ENCODE assay signal across 20 mouse cellular contexts in the genomic region with DNA sequence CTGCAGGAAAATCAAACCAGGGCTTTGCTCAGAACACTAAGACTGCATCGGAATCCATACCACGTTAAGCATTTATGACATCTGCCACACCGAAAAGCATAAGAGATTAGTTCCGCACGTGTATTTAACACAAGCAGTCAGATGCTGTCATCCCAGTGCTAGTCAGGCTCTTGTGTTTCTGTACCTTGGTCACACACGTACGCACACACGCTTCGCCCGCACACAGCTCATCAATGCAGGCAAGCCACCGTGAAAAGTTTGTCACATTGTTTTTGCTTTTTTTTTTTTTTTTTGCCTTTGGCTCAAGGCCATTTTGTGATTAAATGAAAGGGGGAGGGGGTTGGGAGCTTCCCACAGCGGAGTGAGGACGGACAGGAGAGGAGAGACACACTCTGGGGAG.
A peak's percentile ranks its signal among the peaks of the same experiment; 100 is the strongest.
DNase-seq lines count a peak whose midpoint lies in the region; ATAC-seq lines count a peak whose summit lies in the region.
"Had no signal": no experiment of that assay in that cellular context is flagged by ENCODE, and none has a peak within 500 bp of the region (broad histone marks: within the 10 kb centered on the region; RNA-seq: fewer than 3 reads in every experiment).

No protein-coding gene starts in this region.

- H3K4me3 ChIP-seq in hindbrain, embryonic 10.5 days, result no peak overlapping the region
- no peak overlapping the region for H3K4me3 ChIP-seq in hindbrain, embryonic 14.5 days (replicated peaks; ENCODE audit: low read length)
- no peak overlapping the region for H3K4me3 ChIP-seq in midbrain, embryonic 16.5 days (ENCODE audit: low read depth, low read length)
- H3K4me3 ChIP-seq in midbrain, embryonic 13.5 days (replicated peaks), result no peak overlapping the region
- no peak overlapping the region for H3K4me3 ChIP-seq in embryonic facial prominence, embryonic 10.5 days
- no peak overlapping the region for H3K4me3 ChIP-seq in hindbrain, embryonic 12.5 days
- no peak overlapping the region for H3K4me3 ChIP-seq in heart, embryonic 12.5 days
- H3K4me3 ChIP-seq: embryonic facial prominence, embryonic 13.5 days; heart, embryonic 10.5 days; heart, embryonic 15.5 days had no signal

- DNase-seq in hindbrain, embryonic 10.5 days (ENCODE audit: low spot score), result no peak
- no peak for DNase-seq in hindbrain, embryonic 14.5 days (ENCODE audit: low spot score)
- no peak for DNase-seq in embryonic facial prominence, embryonic 10.5 days (ENCODE audit: low spot score)
- no peak for DNase-seq in heart, adult 18-20 months
- DNase-seq: adrenal gland, postnatal 10 days; cerebellum, adult 11-12 months; cerebellum, adult 9-10 months; cerebellum, postnatal 25 days; gastrocnemius, postnatal 36 days; heart, adult 11 months; heart, postnatal 14 days had no signal

- no peak overlapping the region for H3K9ac ChIP-seq in hindbrain, embryonic 14.5 days
- H3K9ac ChIP-seq in midbrain, embryonic 16.5 days (ENCODE audit: low read depth, low read length), result no peak overlapping the region
- no peak overlapping the region for H3K9ac ChIP-seq in midbrain, embryonic 13.5 days (replicated peaks)
- no peak overlapping the region for H3K9ac ChIP-seq in hindbrain, embryonic 12.5 days
- H3K9ac ChIP-seq in heart, embryonic 12.5 days, result no peak overlapping the region
- H3K9ac ChIP-seq: embryonic facial prominence, embryonic 13.5 days; heart, embryonic 15.5 days had no signal

- 63% methylated on average over 13 of the region's 13 CpGs for WGBS in hindbrain, embryonic 10.5 days
- WGBS in hindbrain, embryonic 14.5 days, result 28% methylated on average over 13 of the region's 13 CpGs
- 36% methylated on average over 13 of the region's 13 CpGs for WGBS in midbrain, embryonic 16.5 days
- 32% methylated on average over 13 of the region's 13 CpGs for WGBS in midbrain, embryonic 13.5 days
- 72% methylated on average over 13 of the region's 13 CpGs for WGBS in embryonic facial prominence, embryonic 10.5 days
- 44% methylated on average over 13 of the region's 13 CpGs for WGBS in hindbrain, embryonic 12.5 days
- WGBS in heart, embryonic 12.5 days, result 81% methylated on average over 13 of the region's 13 CpGs

- H3K4me1 ChIP-seq in hindbrain, embryonic 10.5 days (replicated peaks), result peaks cover 46% of the 10 kb centered on the region
- peaks cover 25% of the 10 kb centered on the region for H3K4me1 ChIP-seq in hindbrain, embryonic 14.5 days (replicated peaks; ENCODE audit: control insufficient read depth, insufficient read depth, low read length)
- peaks cover 20% of the 10 kb centered on the region for H3K4me1 ChIP-seq in midbrain, embryonic 16.5 days (ENCODE audit: control insufficient read depth, insufficient read depth, low read length)
- H3K4me1 ChIP-seq in midbrain, embryonic 13.5 days (replicated peaks), result peaks cover 39% of the 10 kb centered on the region
- H3K4me1 ChIP-seq in embryonic facial prominence, embryonic 10.5 days, result peaks cover 54% of the 10 kb centered on the region
- H3K4me1 ChIP-seq in hindbrain, embryonic 12.5 days, result peaks cover 44% of the 10 kb centered on the region
- peaks cover 23% of the 10 kb centered on the region for H3K4me1 ChIP-seq in heart, embryonic 12.5 days (replicated peaks)

- peaks cover 69% of the 10 kb centered on the region for H3K27me3 ChIP-seq in hindbrain, embryonic 10.5 days (ENCODE audit: insufficient read depth, poor library complexity, severe bottlenecking)
- peaks cover 12% of the 10 kb centered on the region; the same call in 1 of the 2 replicates for H3K27me3 ChIP-seq in hindbrain, embryonic 14.5 days (ENCODE audit: control insufficient read depth, insufficient read depth, low read length)
- no peaks in the 10 kb centered on the region; the same call in 1 of the 2 replicates for H3K27me3 ChIP-seq in midbrain, embryonic 16.5 days (ENCODE audit: control insufficient read depth, insufficient read depth, low read depth, low read length)
- H3K27me3 ChIP-seq in midbrain, embryonic 13.5 days, result peaks cover 67% of the 10 kb centered on the region
- no peaks in the 10 kb centered on the region for H3K27me3 ChIP-seq in embryonic facial prominence, embryonic 10.5 days (replicated peaks; ENCODE audit: low read depth, poor library complexity, severe bottlenecking)
- H3K27me3 ChIP-seq in hindbrain, embryonic 12.5 days, result peaks cover 39% of the 10 kb centered on the region
- H3K27me3 ChIP-seq in heart, embryonic 12.5 days (replicated peaks), result no peaks in the 10 kb centered on the region
- H3K27me3 ChIP-seq: embryonic facial prominence, embryonic 13.5 days; heart, embryonic 15.5 days had no signal

- H3K4me2 ChIP-seq in hindbrain, embryonic 14.5 days (replicated peaks), result no peak overlapping the region
- H3K4me2 ChIP-seq in midbrain, embryonic 16.5 days (ENCODE audit: low read length), result no peak overlapping the region
- H3K4me2 ChIP-seq in midbrain, embryonic 13.5 days (replicated peaks), result no peak overlapping the region
- H3K4me2 ChIP-seq in hindbrain, embryonic 12.5 days (replicated peaks), result no peak overlapping the region
- H3K4me2 ChIP-seq in heart, embryonic 12.5 days, result no peak overlapping the region
- H3K4me2 ChIP-seq: embryonic facial prominence, embryonic 13.5 days; heart, embryonic 15.5 days had no signal

- H3K36me3 ChIP-seq in hindbrain, embryonic 10.5 days, result no peaks in the 10 kb centered on the region
- H3K36me3 ChIP-seq in hindbrain, embryonic 14.5 days (replicated peaks; ENCODE audit: control insufficient read depth, insufficient read depth), result no peaks in the 10 kb centered on the region
- H3K36me3 ChIP-seq in midbrain, embryonic 16.5 days (ENCODE audit: control insufficient read depth, insufficient read depth, low read length), result no peaks in the 10 kb centered on the region
- H3K36me3 ChIP-seq in midbrain, embryonic 13.5 days, result no peaks in the 10 kb centered on the region
- no peaks in the 10 kb centered on the region for H3K36me3 ChIP-seq in embryonic facial prominence, embryonic 10.5 days (replicated peaks)
- no peaks in the 10 kb centered on the region for H3K36me3 ChIP-seq in hindbrain, embryonic 12.5 days
- H3K36me3 ChIP-seq in heart, embryonic 12.5 days, result no peaks in the 10 kb centered on the region
- H3K36me3 ChIP-seq: embryonic facial prominence, embryonic 13.5 days; heart, embryonic 10.5 days; heart, embryonic 15.5 days had no signal

- no peak for ATAC-seq in hindbrain, embryonic 14.5 days (ENCODE audit: low FRiP score)
- ATAC-seq in midbrain, embryonic 16.5 days, result peak; percentile 53; the same call in 1 of the 2 replicates
- ATAC-seq in midbrain, embryonic 13.5 days, result no peak
- ATAC-seq in hindbrain, embryonic 12.5 days (ENCODE audit: low FRiP score), result peak; percentile 42; the same call in 1 of the 2 replicates
- ATAC-seq in heart, embryonic 12.5 days (ENCODE audit: insufficient number of reproducible peaks, low FRiP score), result no peak
- ATAC-seq: inflammation-experienced regulatory T-cells, adult 6 months; intestine, postnatal 0 days had no signal

- no peaks in the 10 kb centered on the region for H3K9me3 ChIP-seq in hindbrain, embryonic 10.5 days
- H3K9me3 ChIP-seq in hindbrain, embryonic 14.5 days (ENCODE audit: control insufficient read depth, low read length), result no peaks in the 10 kb centered on the region
- H3K9me3 ChIP-seq in midbrain, embryonic 16.5 days (replicated peaks; ENCODE audit: control insufficient read depth, low read length, poor library complexity, severe bottlenecking), result no peaks in the 10 kb centered on the region
- no peaks in the 10 kb centered on the region for H3K9me3 ChIP-seq in midbrain, embryonic 13.5 days
- H3K9me3 ChIP-seq in embryonic facial prominence, embryonic 10.5 days, result no peaks in the 10 kb centered on the region
- H3K9me3 ChIP-seq in hindbrain, embryonic 12.5 days (replicated peaks), result no peaks in the 10 kb centered on the region
- H3K9me3 ChIP-seq in heart, embryonic 12.5 days (replicated peaks), result no peaks in the 10 kb centered on the region
- H3K9me3 ChIP-seq: embryonic facial prominence, embryonic 13.5 days; heart, embryonic 10.5 days; heart, embryonic 15.5 days had no signal

- peak overlapping the region; percentile 69; the same call in 1 of the 2 replicates for H3K27ac ChIP-seq in hindbrain, embryonic 10.5 days
- H3K27ac ChIP-seq in hindbrain, embryonic 14.5 days, result no peak overlapping the region
- H3K27ac ChIP-seq in midbrain, embryonic 16.5 days (ENCODE audit: low read length), result no peak overlapping the region
- no peak overlapping the region for H3K27ac ChIP-seq in midbrain, embryonic 13.5 days
- peak overlapping the region; percentile 48 for H3K27ac ChIP-seq in embryonic facial prominence, embryonic 10.5 days (replicated peaks)
- peak overlapping the region; percentile 44; the same call in 1 of the 2 replicates for H3K27ac ChIP-seq in hindbrain, embryonic 12.5 days
- H3K27ac ChIP-seq in heart, embryonic 12.5 days (ENCODE audit: poor library complexity, severe bottlenecking), result no peak overlapping the region
- H3K27ac ChIP-seq: embryonic facial prominence, embryonic 13.5 days; heart, embryonic 10.5 days; heart, embryonic 15.5 days had no signal

Comparison
In these comparisons a context has a peak if more than half of its experiments do, and no peak if none do; other contexts are left out.
1. H3K27ac ChIP-seq: peak in hindbrain, embryonic 10.5 days (single experiment), embryonic facial prominence, embryonic 10.5 days (single experiment) and hindbrain, embryonic 12.5 days (single experiment); none in hindbrain, embryonic 14.5 days (single experiment), midbrain, embryonic 16.5 days (single experiment), midbrain, embryonic 13.5 days (single experiment) and heart, embryonic 12.5 days (single experiment).
2. ATAC-seq: peak in midbrain, embryonic 16.5 days (single experiment) and hindbrain, embryonic 12.5 days (single experiment); none in hindbrain, embryonic 14.5 days (single experiment), midbrain, embryonic 13.5 days (single experiment) and heart, embryonic 12.5 days (single experiment).